Mouse (Mus musculus) kidney, adult 2 months (tissue): ENCODE measurements around the gene Wfdc1. TPM values are rescaled to one million over a fixed set of nuclear protein-coding genes. Genes with fewer than 3 reads are reported as not detected.
A peak's percentile ranks its signal among the peaks of the same experiment; 100 is the strongest.

Experiments used
- DNase-seq: peaks from one replicate; pipeline ENCODE4 v3.0.0; 2021
- H3K27ac ChIP-seq: fragments of 200-500 bp; 2 replicates; pipeline ENCODE4 v1.5.1; 2012; ENCODE audit warnings: low read depth, low read length, control low read depth, inconsistent platforms; ENCODE audit not compliant: insufficient read depth
- H3K27me3 ChIP-seq: fragments of 200-500 bp; replicated peaks from 2 replicates; pipeline ENCODE4 v1.6.1; 2012; ENCODE audit warnings: mild to moderate bottlenecking, moderate library complexity, low read length, inconsistent platforms; ENCODE audit not compliant: control insufficient read depth, insufficient read depth
- H3K36me3 ChIP-seq: fragments of 200-500 bp; 2 replicates; pipeline ENCODE4 v1.6.1; 2012; ENCODE audit warnings: mild to moderate bottlenecking, moderate library complexity, low read length, inconsistent platforms; ENCODE audit not compliant: control insufficient read depth, insufficient read depth
- H3K4me1 ChIP-seq: fragments of 200-500 bp; 2 replicates; pipeline ENCODE4 v1.6.1; 2011; ENCODE audit warnings: low read length; ENCODE audit not compliant: control insufficient read depth, insufficient read depth
- H3K4me3 ChIP-seq: fragments of 200-500 bp; 2 replicates; pipeline ENCODE4 v1.5.1; 2011; ENCODE audit warnings: mild to moderate bottlenecking, low read depth, low read length, control low read depth; ENCODE audit not compliant: insufficient read depth
- CTCF ChIP-seq: fragments of 200-500 bp; conservative IDR thresholded peaks from 2 replicates; pipeline ENCODE4 v1.5.1; 2011; ENCODE audit warnings: low read depth, mild to moderate bottlenecking, control low read depth, low read length, moderate library complexity, mixed read lengths; ENCODE audit not compliant: insufficient read depth, insufficient read length
- POLR2A ChIP-seq: fragments of 200-500 bp; IDR thresholded peaks from one replicate; pipeline ENCODE4 v1.6.1; 2011; ENCODE audit warnings: low read depth, low read length, control low read depth
- whole genome bisulfite sequencing: fragments of 180-500 bp; shearing (Covaris S2); methylation state at CpG from one replicate; pipeline ENCODE4 v1.1.7; 2018; 5-methylcytosine and 5-hydroxymethylcytosine counted together
- polyA plus RNA-seq: library from polyadenylated mRNA; depleted of rRNA; stranded (reverse); fragments of >200 nt; gene quantifications from 2 replicates; pipeline ENCODE4 v1.2.3, GENCODE M21; 2012; rRNA removed

Gene Wfdc1
- 8.4 and 11.8 TPM in 2 replicates for polyA plus RNA-seq

GRCm38 (mm10) chr8:119666219-119666951 lies at the start of gene Wfdc1:
Wfdc1 (plus strand) TSS chr8:119666365.
- Histone ChIP-seq H3K27me3 (no peaks in the 10 kb centered on the region), H3K4me1 (peaks cover 3% of the 10 kb centered on the region; the same call in 1 of the 2 replicates), H3K36me3 (no peaks in the 10 kb centered on the region), H3K4me3 (no peak within 1 kb of the TSS), H3K27ac (no peak within 1 kb of the TSS)
- DNase-seq, result no peak
- WGBS, result 12% methylated on average over 14 of the region's 14 CpGs
- no peak for TF ChIP-seq POLR2A
- TF ChIP-seq CTCF, result no peak

- WGBS, result 92% methylated on average over 4 of the region's 4 CpGs
- no peaks in the 10 kb centered on the region for H3K36me3 ChIP-seq
- no peak overlapping the region for H3K27ac ChIP-seq
- H3K4me1 ChIP-seq, result 0 out of 2 replicates have a peak, but pooled peaks cover 2% of the 10 kb centered on the region
- no peak overlapping the region for H3K4me3 ChIP-seq
- TF ChIP-seq CTCF, result no peak
- no peak for TF ChIP-seq POLR2A
- no peaks in the 10 kb centered on the region for H3K27me3 ChIP-seq
- DNase-seq, result no peak
Measured at GRCm38 (mm10) chr8:119616811-119617210, 49.4 kb upstream of the Wfdc1 start.

GRCm38 (mm10) chr8:119617586-119617985 lies 48.6 kb upstream of the Wfdc1 start:
- no peak for TF ChIP-seq CTCF
- TF ChIP-seq POLR2A, result no peak
- 77% methylated on average over 5 of the region's 5 CpGs for WGBS
- H3K4me1 ChIP-seq, result 0 out of 2 replicates have a peak, but pooled peaks cover 2% of the 10 kb centered on the region
- H3K4me3 ChIP-seq, result no peak overlapping the region
- H3K36me3 ChIP-seq, result no peaks in the 10 kb centered on the region
- no peaks in the 10 kb centered on the region for H3K27me3 ChIP-seq
- no peak overlapping the region for H3K27ac ChIP-seq
- peak; percentile 17 for DNase-seq

GRCm38 (mm10) chr8:119618887-119619286 lies 47.3 kb upstream of the Wfdc1 start:
- no peak for TF ChIP-seq CTCF
- no peak for TF ChIP-seq POLR2A
- no peak overlapping the region for H3K27ac ChIP-seq
- H3K27me3 ChIP-seq, result no peaks in the 10 kb centered on the region
- WGBS, result 73% methylated on average over 5 of the region's 5 CpGs
- H3K4me3 ChIP-seq, result no peak overlapping the region
- H3K4me1 ChIP-seq, result no peaks in the 10 kb centered on the region
- no peak for DNase-seq
- H3K36me3 ChIP-seq, result no peaks in the 10 kb centered on the region

GRCm38 (mm10) chr8:119620116-119620840 lies 45.9 kb upstream of the Wfdc1 start:
- TF ChIP-seq CTCF (no peak), POLR2A (no peak)
- WGBS, result 77% methylated on average over 6 of the region's 6 CpGs
- H3K36me3 ChIP-seq, result no peaks in the 10 kb centered on the region
- H3K27ac ChIP-seq, result no peak overlapping the region
- no peaks in the 10 kb centered on the region for H3K27me3 ChIP-seq
- no peak for DNase-seq
- no peak overlapping the region for H3K4me3 ChIP-seq
- H3K4me1 ChIP-seq, result no peaks in the 10 kb centered on the region

GRCm38 (mm10) chr8:119620848-119621465 lies 45.2 kb upstream of the Wfdc1 start:
- Histone ChIP-seq H3K27ac (no peak overlapping the region), H3K4me1 (no peaks in the 10 kb centered on the region), H3K4me3 (no peak overlapping the region), H3K27me3 (no peaks in the 10 kb centered on the region), H3K36me3 (no peaks in the 10 kb centered on the region)
- TF ChIP-seq POLR2A (no peak), CTCF (no peak)
- DNase-seq, result no peak
- WGBS, result 83% methylated on average over 14 of the region's 14 CpGs

- Histone ChIP-seq H3K27ac (no peak overlapping the region), H3K36me3 (no peaks in the 10 kb centered on the region), H3K4me3 (no peak overlapping the region), H3K27me3 (no peaks in the 10 kb centered on the region), H3K4me1 (no peaks in the 10 kb centered on the region)
- DNase-seq, result no peak
- 68% methylated on average over 4 of the region's 4 CpGs for WGBS
- TF ChIP-seq POLR2A, result no peak
Measured at GRCm38 (mm10) chr8:119622555-119622954, 43.6 kb upstream of the Wfdc1 start.
